In the genomic region with DNA sequence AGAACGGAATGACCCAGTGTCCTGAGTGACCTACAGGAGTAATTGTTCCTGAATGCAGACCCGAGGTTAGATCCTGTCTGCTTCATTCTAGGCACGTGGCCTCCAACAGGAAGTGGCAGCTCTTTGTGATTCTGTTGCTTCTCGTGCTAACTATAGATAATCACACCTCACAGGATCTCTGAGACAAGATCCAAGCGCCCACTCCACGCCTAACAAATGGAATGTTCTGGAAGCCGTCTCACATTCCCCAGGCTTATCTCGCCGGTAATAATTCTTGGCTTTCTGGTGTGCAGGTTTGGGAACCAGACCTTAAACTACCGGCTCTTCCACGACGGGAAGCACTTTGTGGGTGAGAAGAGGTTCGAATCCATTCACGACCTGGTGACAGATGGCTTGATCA, we compare ENCODE assay signal across 17 mouse cellular contexts.
"Had no signal": no experiment of that assay in that cellular context is flagged by ENCODE, and none has a peak within 500 bp of the region (broad histone marks: within the 10 kb centered on the region; RNA-seq: fewer than 3 reads in every experiment).

No protein-coding gene starts in this region.

- DNase-seq: gastrocnemius, adult 2 months; gastrocnemius, postnatal 10 days; gastrocnemius, postnatal 25 days; heart, adult 2 months; heart, postnatal 14 days; heart, postnatal 36 days; kidney, adult 11 months; kidney, adult 2 months; kidney, adult 9 months; kidney, postnatal 14 days; kidney, postnatal 36 days; layer of hippocampus, adult 9-11 months; layer of hippocampus, postnatal 36 days; left cerebral cortex, postnatal 4 days had no signal

- ATAC-seq: hindbrain, postnatal 0 days; intestine, embryonic 16.5 days; liver, embryonic 12.5 days had no signal
